Mouse (Mus musculus): ENCODE data around the gene Smim11. TPM values are rescaled to one million over a fixed set of nuclear protein-coding genes. Genes with fewer than 3 reads are reported as not detected.

The Smim11 gene
- polyA plus RNA-seq, 1 experiment from 2014 or later, result 128 TPM

DNA sequence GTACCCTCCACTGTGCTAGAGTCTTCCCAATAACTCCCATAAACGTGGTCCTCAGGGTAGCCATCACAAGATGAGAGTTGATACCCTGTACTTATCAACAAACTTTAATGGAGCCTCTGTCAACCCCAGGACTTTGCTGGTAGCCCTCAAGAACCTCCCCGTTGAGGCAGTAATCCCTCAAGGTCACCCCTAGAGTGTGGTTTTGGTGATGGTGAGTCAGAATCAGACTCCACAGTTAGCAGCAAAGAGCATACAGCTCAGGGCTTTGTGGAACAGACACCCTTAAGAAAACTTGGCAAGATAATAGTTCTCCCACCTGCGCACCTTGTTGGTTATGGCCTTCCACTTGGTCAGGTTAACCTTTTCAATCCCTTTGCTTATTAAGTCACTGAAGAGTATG, 19.3 kb downstream of the Smim11 start:
- ATAC-seq (ENCODE audit: insufficient number of reproducible peaks, insufficient read depth, low FRiP score, low TSS enrichment, low read depth), result no peak

DNA sequence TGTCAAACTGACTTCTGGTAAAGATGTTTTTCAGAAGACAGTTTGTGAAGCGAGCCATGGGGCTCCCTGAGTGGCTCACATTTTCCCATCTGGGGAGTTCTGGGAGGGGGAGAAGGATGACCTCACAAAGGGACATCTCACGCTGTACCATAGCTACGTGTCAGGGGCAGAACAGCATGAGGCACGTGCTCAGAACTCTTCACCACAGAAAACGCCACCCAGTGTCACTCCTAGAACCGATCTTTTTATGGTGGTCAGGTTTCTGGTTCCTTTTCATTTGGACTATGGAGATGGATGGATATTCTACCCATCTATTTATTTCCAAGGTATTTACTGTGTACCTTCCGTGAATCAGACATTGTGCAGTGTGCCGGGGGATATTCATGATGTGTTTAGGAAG, 20.3 kb downstream of the Smim11 start, which contains the start of gene Fam243:
Fam243 (minus strand) TSS at position 101 of the 400 bp plus-strand sequence.
- H3K4me3 ChIP-seq, result no peak within 1 kb of the TSS
- peaks cover 9% of the 10 kb centered on the region; the same call in 1 of the 2 replicates for H3K36me3 ChIP-seq
- H3K9ac ChIP-seq, result no peak within 1 kb of the TSS
- H3K9me3 ChIP-seq, result no peaks in the 10 kb centered on the region
- WGBS, result 91% methylated on average over 8 of the region's 8 CpGs
- H3K27me3 ChIP-seq, result no peaks in the 10 kb centered on the region
- H3K4me2 ChIP-seq, result no peak within 1 kb of the TSS
- ATAC-seq (ENCODE audit: insufficient number of reproducible peaks, insufficient read depth, low FRiP score, low TSS enrichment, low read depth), result no peak
- no peak within 1 kb of the TSS for H3K27ac ChIP-seq
- H3K4me1 ChIP-seq, result 0 out of 2 replicates have a peak, but pooled peaks cover 3% of the 10 kb centered on the region

More for the DNA sequence above, 19.3 kb downstream of the Smim11 start:
- Histone ChIP-seq H3K4me1 (0 out of 2 replicates have a peak, but pooled peaks cover 3% of the 10 kb centered on the region), H3K9me3 (no peaks in the 10 kb centered on the region), H3K9ac (no peak overlapping the region), H3K36me3 (peaks cover 9% of the 10 kb centered on the region; the same call in 1 of the 2 replicates), H3K4me2 (no peak overlapping the region), H3K27ac (no peak overlapping the region), H3K4me3 (no peak overlapping the region), H3K27me3 (no peaks in the 10 kb centered on the region)
- WGBS, result 84% methylated on average over 3 of the region's 3 CpGs

DNA sequence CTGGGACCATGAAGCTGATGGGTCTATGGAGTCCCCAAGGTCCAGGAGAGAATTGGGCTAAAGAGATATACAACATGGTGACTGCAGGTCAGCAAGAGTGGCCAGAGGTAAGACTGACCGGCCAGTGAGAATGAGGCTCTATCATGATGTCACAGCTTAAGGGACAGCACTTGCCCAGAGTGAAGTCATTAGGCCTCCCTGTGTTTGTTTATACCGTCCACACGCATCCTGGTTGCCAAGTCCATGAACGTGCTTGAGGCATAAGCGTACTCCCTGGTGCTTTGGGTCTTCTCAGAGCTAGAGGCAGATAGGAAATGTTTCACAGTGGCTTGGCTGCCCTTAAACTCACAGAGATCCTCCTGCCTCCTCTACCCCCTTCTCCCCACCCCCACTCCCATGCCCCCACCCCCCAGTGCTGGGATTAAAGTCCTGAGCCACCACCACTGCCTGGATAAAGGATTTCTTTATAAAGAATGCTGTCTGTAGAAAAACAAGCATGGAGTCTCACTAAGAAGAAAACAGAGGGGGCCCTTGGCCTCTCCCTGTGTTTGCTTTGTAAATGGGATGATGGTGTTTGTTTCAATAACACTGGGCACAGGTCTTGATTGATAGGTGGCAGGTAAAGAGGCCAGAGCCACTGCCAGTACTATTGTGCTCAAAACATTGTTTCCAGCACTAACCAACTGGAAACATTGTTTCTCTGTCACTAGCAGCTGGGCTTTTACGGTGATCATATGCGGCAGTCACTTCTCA, 23.4 kb downstream of the Smim11 start:
- Histone ChIP-seq H3K27ac (no peak overlapping the region), H3K4me2 (no peak overlapping the region), H3K4me3 (no peak overlapping the region), H3K9ac (no peak overlapping the region), H3K4me1 (0 out of 2 replicates have a peak, but pooled peaks cover 3% of the 10 kb centered on the region), H3K27me3 (no peaks in the 10 kb centered on the region), H3K9me3 (no peaks in the 10 kb centered on the region), H3K36me3 (no peaks in the 10 kb centered on the region)
- WGBS, result 43% methylated on average over 7 of the region's 7 CpGs
- no peak for ATAC-seq (ENCODE audit: insufficient number of reproducible peaks, insufficient read depth, low FRiP score, low TSS enrichment, low read depth)

DNA sequence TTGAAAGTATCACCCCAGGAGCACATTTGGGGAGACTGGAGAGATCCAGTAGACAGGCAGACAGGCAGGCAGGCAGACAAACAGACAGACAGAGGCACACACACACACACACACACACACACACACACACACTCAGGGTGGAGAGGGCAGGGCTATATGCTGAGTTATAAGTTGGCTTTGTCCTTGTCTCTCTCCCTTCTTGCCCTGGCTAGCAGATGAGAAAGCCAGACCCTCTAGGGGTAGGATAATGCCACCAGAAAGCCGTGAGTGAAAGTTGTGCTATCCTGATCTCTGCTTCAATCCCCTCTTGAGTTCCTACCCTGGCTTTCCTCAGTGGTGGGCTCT, 23.9 kb downstream of the Smim11 start:
- no peak for ATAC-seq (ENCODE audit: insufficient number of reproducible peaks, insufficient read depth, low FRiP score, low TSS enrichment, low read depth)
- H3K36me3 ChIP-seq, result no peaks in the 10 kb centered on the region
- no peak overlapping the region for H3K27ac ChIP-seq
- WGBS, result 35% methylated on average over 1 of the region's 1 CpGs
- H3K4me3 ChIP-seq, result no peak overlapping the region
- no peaks in the 10 kb centered on the region for H3K27me3 ChIP-seq
- H3K4me1 ChIP-seq, result 0 out of 2 replicates have a peak, but pooled peaks cover 5% of the 10 kb centered on the region
- no peak overlapping the region for H3K4me2 ChIP-seq
- H3K9ac ChIP-seq, result no peak overlapping the region
- H3K9me3 ChIP-seq, result no peaks in the 10 kb centered on the region

DNA sequence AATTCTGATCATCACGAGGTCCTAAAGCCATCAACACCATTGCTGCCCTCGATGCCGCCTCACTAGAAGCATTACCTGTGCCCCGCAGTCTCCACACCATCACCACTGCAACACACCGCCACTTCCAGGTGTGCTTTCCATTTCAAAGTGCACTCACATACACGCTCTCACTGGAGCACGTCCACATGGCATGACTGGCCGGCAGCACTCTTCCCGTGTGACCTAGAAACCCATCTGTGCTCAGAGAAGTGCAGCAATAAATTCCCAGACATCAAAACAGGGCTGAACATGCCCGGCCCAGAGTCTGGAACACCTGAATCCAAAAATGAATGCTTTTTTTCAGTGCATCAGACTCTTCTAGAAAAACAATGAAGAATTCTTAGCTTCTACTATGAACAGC, 26.8 kb downstream of the Smim11 start:
- H3K9me3 ChIP-seq, result no peaks in the 10 kb centered on the region

DNA sequence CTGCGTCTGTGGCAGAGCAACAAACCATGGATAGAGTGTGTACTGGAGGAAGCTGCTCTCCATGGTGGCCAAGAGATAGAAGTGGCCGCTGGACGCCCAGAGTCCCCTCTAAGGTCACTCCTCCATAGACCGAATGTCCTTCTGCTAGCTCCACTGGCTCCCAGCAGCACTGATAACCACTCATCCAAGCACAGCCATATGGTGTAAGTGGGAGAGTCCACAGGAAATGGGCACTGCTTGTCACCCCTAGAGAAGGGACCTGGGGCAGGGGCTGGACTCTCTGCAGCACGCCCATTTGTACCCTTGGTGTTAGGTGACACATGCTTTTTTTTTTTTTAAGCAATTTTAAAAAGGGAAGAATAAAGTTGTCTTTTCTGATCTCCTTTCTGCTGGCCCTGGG, 29.9 kb downstream of the Smim11 start:
- 82% methylated on average over 5 of the region's 5 CpGs for WGBS
- no peaks in the 10 kb centered on the region for H3K9me3 ChIP-seq
- peaks cover 19% of the 10 kb centered on the region; the same call in 1 of the 2 replicates for H3K4me1 ChIP-seq
- no peaks in the 10 kb centered on the region for H3K36me3 ChIP-seq
- no peak overlapping the region for H3K4me3 ChIP-seq
- no peak overlapping the region for H3K27ac ChIP-seq
- H3K9ac ChIP-seq, result no peak overlapping the region
- no peak for ATAC-seq (ENCODE audit: insufficient number of reproducible peaks, insufficient read depth, low FRiP score, low TSS enrichment, low read depth)
- no peak overlapping the region for H3K4me2 ChIP-seq
- H3K27me3 ChIP-seq, result peaks cover 5% of the 10 kb centered on the region; the same call in 1 of the 2 replicates

More for the DNA sequence above, 26.8 kb downstream of the Smim11 start:
- Histone ChIP-seq H3K36me3 (no peaks in the 10 kb centered on the region), H3K4me2 (no peak overlapping the region), H3K27me3 (no peaks in the 10 kb centered on the region), H3K4me1 (peaks cover 17% of the 10 kb centered on the region; the same call in 1 of the 2 replicates), H3K9ac (no peak overlapping the region), H3K4me3 (no peak overlapping the region), H3K27ac (no peak overlapping the region)
- 88% methylated on average over 10 of the region's 10 CpGs for WGBS
- ATAC-seq (ENCODE audit: insufficient number of reproducible peaks, insufficient read depth, low FRiP score, low TSS enrichment, low read depth), result no peak

DNA sequence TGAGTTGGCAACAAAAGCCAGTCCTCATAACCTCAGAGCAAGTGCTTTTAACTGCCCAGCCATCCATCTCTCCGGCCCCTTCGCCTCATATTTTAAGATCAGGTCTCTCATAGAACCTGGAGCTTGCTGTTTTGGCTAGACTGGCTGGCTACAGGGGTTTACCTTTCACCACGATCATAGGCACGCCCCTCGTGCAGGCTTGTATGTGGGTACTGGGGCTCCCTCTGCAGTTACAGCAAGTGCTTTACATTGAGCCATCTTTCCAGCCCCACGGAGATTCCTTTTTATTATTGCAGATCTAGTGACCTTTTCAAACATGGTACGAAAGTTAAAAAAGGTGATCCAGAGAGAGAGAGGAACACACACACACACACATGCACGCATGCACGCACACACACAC, 33.5 kb downstream of the Smim11 start:
- 61% methylated on average over 9 of the region's 9 CpGs for WGBS
- H3K9ac ChIP-seq, result no peak overlapping the region

DNA sequence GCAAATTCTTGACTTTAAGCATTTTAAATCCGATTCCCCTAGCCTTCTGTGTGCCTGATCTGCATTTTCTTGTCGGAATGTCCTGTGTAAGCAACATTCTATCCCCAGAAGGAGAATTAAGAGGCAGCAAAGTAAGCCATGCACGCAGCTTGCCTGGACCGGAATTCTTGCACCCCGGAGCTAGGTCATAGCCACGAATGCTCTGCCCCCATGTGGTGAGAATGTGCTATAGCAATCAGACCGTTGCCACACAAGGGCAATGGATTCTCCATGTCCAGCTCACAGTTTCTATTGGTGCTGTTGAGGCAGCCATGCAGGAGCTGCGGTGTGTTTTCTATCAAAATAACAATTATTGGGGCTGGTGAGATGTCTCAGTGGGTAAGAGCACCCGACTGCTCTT, 35.2 kb downstream of the Smim11 start:
- ATAC-seq (ENCODE audit: insufficient number of reproducible peaks, insufficient read depth, low FRiP score, low TSS enrichment, low read depth), result 0 out of 2 replicates have a peak, but pooled peaks have one; percentile 28

More for the DNA sequence above, 33.5 kb downstream of the Smim11 start:
- Histone ChIP-seq H3K27ac (no peak overlapping the region), H3K4me3 (no peak overlapping the region), H3K27me3 (peaks cover 12% of the 10 kb centered on the region; the same call in 1 of the 2 replicates), H3K4me2 (no peak overlapping the region), H3K9me3 (no peaks in the 10 kb centered on the region), H3K36me3 (no peaks in the 10 kb centered on the region), H3K4me1 (peaks cover 19% of the 10 kb centered on the region; the same call in 1 of the 2 replicates)
- no peak for ATAC-seq (ENCODE audit: insufficient number of reproducible peaks, insufficient read depth, low FRiP score, low TSS enrichment, low read depth)

DNA sequence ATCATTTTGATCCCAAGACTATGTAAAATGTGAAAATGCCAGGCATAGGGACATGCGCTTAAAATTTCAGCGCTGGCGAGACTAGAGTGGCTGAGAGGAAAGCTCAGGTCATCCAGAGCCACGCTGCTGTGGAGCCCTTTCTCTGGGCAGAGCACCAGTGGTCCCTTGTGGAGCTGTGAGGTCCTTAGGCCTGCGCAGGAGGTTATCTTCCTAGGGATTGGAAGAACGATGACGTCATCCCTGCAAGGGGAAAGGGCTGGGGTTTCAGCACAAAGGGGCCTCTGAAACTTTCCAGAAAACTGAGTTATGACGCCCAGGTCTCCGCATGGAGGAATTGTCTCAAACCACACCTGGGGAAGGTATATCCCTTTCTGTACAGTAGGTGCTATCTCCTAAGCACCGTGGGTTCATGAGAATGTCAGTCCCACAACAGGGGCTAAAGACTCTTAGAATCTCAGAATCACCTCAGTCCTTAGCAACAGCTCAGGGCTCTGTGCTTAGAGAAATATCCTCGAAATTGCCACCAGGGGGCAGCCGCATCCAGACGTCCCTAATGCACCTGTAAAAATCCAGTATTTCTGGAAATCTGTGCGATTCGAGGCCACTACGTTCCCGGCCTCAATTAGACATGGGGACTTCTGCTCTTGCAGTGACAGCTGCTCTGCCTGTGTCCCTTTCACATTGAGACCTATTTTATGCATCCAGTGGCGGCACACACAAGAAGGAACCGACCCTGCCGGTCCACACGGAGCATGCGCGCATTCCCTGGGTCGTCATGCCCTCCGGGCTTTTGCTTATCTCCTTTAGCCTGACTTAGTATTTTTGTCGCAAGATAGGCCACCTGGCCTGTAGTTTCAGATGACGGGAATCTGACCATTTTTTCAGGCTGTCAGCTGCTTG, 39.8 kb downstream of the Smim11 start:
- peak overlapping the region; percentile 19; the same call in 1 of the 2 replicates for H3K4me3 ChIP-seq
- peaks cover 15% of the 10 kb centered on the region; the same call in 1 of the 2 replicates for H3K27me3 ChIP-seq
- H3K9me3 ChIP-seq, result no peaks in the 10 kb centered on the region
- H3K4me2 ChIP-seq, result peak overlapping the region; percentile 53
- WGBS, result 27% methylated on average over 27 of the region's 27 CpGs
- no peaks in the 10 kb centered on the region for H3K36me3 ChIP-seq
- ATAC-seq (ENCODE audit: insufficient number of reproducible peaks, insufficient read depth, low FRiP score, low TSS enrichment, low read depth), result peak; percentile 53; the same call in 1 of the 2 replicates
- no peak overlapping the region for H3K27ac ChIP-seq
- H3K9ac ChIP-seq, result no peak overlapping the region
- H3K4me1 ChIP-seq, result peaks cover 15% of the 10 kb centered on the region

More for the DNA sequence above, 35.2 kb downstream of the Smim11 start:
- Histone ChIP-seq H3K27me3 (peaks cover 19% of the 10 kb centered on the region; the same call in 1 of the 2 replicates), H3K36me3 (no peaks in the 10 kb centered on the region), H3K4me1 (peaks cover 23% of the 10 kb centered on the region), H3K4me2 (peak overlapping the region; percentile 36), H3K27ac (no peak overlapping the region), H3K4me3 (no peak overlapping the region), H3K9me3 (no peaks in the 10 kb centered on the region), H3K9ac (no peak overlapping the region)
- WGBS, result 3% methylated on average over 9 of the region's 9 CpGs

DNA sequence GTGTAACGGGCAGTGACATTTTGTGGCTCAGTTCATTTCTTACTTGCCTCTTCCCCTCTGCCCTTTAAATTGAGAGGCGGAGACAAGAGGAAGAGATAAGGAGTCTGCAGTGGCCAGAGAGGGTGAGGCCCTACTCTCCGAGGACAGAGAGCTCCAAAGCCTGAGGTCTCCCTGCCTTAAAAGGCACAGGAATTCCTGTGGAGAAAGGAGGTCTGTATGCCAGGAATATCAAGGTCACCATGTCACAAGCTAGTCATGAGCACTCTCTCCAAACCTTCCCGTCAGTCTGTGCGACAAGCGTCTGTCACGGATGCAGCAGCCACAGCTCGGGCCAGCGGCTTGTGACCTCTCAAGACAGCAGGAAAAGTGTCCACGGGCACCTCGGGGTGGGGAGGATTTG, 44.1 kb downstream of the Smim11 start:
- H3K27ac ChIP-seq, result no peak overlapping the region
- peaks cover 37% of the 10 kb centered on the region for H3K27me3 ChIP-seq
- no peaks in the 10 kb centered on the region for H3K9me3 ChIP-seq
- H3K4me1 ChIP-seq, result peaks cover 13% of the 10 kb centered on the region
- H3K4me3 ChIP-seq, result no peak overlapping the region
- WGBS, result 64% methylated on average over 11 of the region's 11 CpGs
- no peak for ATAC-seq (ENCODE audit: insufficient number of reproducible peaks, insufficient read depth, low FRiP score, low TSS enrichment, low read depth)
- no peak overlapping the region for H3K4me2 ChIP-seq
- H3K36me3 ChIP-seq, result no peaks in the 10 kb centered on the region
- H3K9ac ChIP-seq, result no peak overlapping the region

DNA sequence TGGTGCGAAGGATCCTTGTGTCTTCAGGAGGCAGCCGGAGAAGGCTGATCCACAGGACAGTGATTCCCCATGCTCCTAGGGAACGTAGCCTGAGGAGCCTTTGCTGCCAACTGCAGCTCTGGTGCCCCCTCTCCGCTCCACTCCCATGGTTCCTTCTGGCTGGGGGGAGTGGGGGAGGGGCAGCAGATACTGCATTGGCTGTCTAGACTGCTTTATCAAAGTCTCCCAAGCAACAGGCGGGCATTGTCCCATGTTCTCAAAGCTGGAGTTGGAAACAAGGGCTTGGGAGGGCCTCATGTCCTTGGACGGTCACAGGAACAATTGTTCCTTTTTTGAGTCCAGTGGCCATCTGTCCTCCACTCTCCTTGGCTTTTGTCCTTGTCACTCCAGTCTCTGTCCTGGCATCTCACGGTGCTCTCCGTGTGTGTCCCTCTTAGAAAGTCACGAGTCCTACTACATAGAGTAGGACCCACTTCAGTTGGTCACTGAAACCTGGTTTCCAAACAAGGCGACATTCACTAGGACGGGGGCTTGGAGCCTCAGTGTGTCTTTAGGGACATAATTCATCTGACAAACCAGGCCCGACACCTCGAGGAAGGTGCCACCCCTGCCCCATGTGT, 45.3 kb downstream of the Smim11 start:
- Histone ChIP-seq H3K27me3 (peaks cover 44% of the 10 kb centered on the region), H3K27ac (no peak overlapping the region), H3K4me1 (peaks cover 1% of the 10 kb centered on the region), H3K9ac (no peak overlapping the region), H3K4me2 (no peak overlapping the region), H3K9me3 (no peaks in the 10 kb centered on the region), H3K4me3 (no peak overlapping the region), H3K36me3 (no peaks in the 10 kb centered on the region)
- no peak for ATAC-seq (ENCODE audit: insufficient number of reproducible peaks, insufficient read depth, low FRiP score, low TSS enrichment, low read depth)
- 65% methylated on average over 13 of the region's 13 CpGs for WGBS
